Mouse (Mus musculus): ENCODE measurements around the gene Dock2. TPM values are rescaled to one million over a fixed set of nuclear protein-coding genes. Genes with fewer than 3 reads are reported as not detected.

The Dock2 gene
- total and polyA plus RNA-seq, 2 experiments from 2014 or later, result 0.33 to 3.1 TPM

DNA sequence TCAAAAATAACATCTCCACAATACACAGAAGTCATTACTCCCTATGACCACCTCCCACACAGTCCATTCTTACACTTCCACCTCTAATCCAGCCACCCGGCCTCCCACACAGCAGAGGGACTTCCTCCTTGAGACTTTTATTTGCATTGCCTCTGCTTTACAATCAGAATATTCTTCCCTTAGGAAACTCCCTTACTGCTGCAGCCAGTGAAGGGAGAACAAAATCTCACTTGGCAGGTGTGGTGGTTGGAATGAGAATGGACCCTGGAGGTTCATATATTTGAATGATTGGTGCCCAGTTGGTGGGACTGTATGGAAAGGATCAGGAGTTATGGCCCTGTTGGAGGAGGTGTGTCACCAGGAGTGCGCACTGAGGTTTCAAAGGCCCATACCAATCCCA, 7.6 kb downstream of the Dock2 start:
- Histone ChIP-seq H3K36me3 (replicated peaks; ENCODE audit: control insufficient read depth, insufficient read depth, low read length) (no peaks in the 10 kb centered on the region), H3K4me2 (ENCODE audit: low read depth, low read length) (no peak overlapping the region), H3K4me3 (ENCODE audit: low read depth, low read length) (no peak overlapping the region), H3K9ac (replicated peaks; ENCODE audit: low read depth, low read length) (no peak overlapping the region), H3K9me3 (replicated peaks; ENCODE audit: control insufficient read depth, low read length) (no peaks in the 10 kb centered on the region), H3K4me1 (ENCODE audit: control insufficient read depth, insufficient read depth) (peaks cover 3% of the 10 kb centered on the region; the same call in 1 of the 2 replicates), H3K27ac (ENCODE audit: low read depth) (no peak overlapping the region), H3K27me3 (ENCODE audit: control insufficient read depth, insufficient read depth, low read length) (no peaks in the 10 kb centered on the region)
- 67% methylated on average over 2 of the region's 2 CpGs for WGBS
- ATAC-seq (ENCODE audit: insufficient read depth, low read depth) (no peak), DNase-seq (ENCODE audit: low spot score) (no peak)
- TF ChIP-seq CTCF (IDR thresholded peaks at IDR 0.05; ENCODE audit: low read depth) (no peak), EP300 (IDR thresholded peaks at IDR 0.05; ENCODE audit: low read depth) (no peak)

DNA sequence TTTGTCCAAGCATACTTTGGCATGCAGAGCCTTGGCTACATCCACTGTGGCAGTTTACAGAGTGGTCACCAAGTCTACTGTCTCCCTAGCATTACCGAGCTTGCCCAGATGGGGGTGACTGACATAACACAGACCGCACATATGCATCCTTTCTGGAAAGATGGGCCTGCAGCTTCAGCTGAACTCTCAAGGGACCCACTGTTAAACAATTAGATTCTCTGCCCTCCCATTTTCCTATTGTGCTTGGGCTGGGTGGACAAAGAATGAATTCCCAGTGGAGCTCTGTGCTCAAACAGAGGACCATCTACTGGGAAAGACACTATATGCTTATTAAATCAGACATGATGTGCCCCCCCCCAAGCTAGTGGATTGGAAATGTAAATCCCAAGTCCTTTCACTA, 9.1 kb downstream of the Dock2 start:
- Histone ChIP-seq H3K36me3 (replicated peaks; ENCODE audit: control insufficient read depth, insufficient read depth, low read length) (no peaks in the 10 kb centered on the region), H3K9ac (replicated peaks; ENCODE audit: low read depth, low read length) (no peak overlapping the region), H3K4me3 (ENCODE audit: low read depth, low read length) (no peak overlapping the region), H3K27ac (ENCODE audit: low read depth) (no peak overlapping the region), H3K27me3 (ENCODE audit: control insufficient read depth, insufficient read depth, low read length) (no peaks in the 10 kb centered on the region), H3K9me3 (replicated peaks; ENCODE audit: control insufficient read depth, low read length) (no peaks in the 10 kb centered on the region), H3K4me1 (ENCODE audit: control insufficient read depth, insufficient read depth) (peaks cover 6% of the 10 kb centered on the region; the same call in 1 of the 2 replicates), H3K4me2 (ENCODE audit: low read depth, low read length) (no peak overlapping the region)
- DNase-seq (ENCODE audit: low spot score) (no peak), ATAC-seq (ENCODE audit: insufficient read depth, low read depth) (no peak)
- no peak for TF ChIP-seq EP300 (IDR thresholded peaks at IDR 0.05; ENCODE audit: low read depth)
- no peak for TF ChIP-seq CTCF (IDR thresholded peaks at IDR 0.05; ENCODE audit: low read depth)
- 54% methylated on average over 2 of the region's 2 CpGs for WGBS

DNA sequence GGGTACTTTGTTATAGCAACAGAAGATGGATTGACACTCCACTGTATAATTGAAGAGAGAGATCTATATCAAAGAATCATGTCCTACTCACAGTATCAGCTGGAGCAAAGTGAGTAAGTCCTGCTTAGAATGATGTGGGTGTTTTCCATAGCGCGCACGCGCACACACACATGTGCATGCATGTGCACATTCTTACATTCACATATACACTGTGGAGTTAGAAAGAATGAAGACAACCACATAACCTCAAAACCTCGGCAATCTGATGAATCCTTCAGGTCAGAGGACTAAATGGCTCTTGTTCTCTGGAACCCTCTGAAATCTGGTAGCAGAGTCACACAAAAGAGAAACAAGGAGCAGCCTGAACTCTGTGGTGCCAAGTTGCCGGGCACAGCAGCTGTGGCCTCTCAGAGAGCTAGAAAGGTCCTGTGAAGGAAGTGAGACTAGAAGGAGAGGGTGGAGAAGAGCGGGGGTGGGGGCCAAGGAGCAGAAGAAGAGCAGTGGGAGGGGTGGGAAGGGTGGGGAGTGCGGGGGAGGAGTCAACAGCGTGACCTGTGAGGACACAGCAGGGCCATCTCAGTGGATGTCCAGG, 10.3 kb downstream of the Dock2 start:
- TF ChIP-seq EP300 (IDR thresholded peaks at IDR 0.05; ENCODE audit: low read depth) (no peak), CTCF (IDR thresholded peaks at IDR 0.05; ENCODE audit: low read depth) (no peak)
- DNase-seq (ENCODE audit: low spot score), result no peak
- ATAC-seq (ENCODE audit: insufficient read depth, low read depth), result no peak

DNA sequence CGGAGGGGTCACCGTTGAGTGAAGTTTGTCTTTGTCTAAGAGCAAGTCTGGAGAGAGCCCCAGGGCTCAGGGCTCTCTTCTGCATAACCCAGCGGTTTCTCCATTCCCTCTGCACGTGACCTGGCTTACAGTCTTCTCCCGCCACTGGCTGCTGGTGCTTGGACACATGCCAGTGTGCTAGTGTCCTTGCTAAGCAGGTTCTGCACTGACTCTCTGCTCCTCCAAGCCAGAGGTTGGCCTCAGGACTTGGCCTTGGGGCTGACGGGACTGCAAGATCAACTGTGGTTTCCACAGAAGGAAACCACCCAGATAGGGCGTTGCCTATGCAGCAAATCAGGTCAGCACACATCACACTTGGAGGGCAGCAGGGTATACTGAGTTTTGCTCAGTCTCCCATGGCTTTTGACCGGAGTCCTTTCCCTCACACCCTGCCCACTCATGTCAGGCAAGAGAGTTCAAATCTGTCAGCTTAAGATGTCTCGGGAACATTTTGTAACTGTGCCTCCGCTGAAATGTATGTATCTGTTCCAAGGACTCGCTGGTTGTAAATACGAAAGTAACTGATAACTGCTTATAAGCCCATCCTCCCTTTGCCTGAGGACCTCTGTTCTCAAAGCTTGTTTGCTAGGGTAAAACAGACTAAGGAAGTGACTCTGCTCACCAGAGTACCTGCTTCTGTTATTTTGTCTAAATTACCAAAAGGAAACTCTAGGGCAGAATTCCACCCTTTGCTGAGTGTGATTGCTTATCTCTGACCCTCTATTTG, 12.3 kb downstream of the Dock2 start:
- ATAC-seq (ENCODE audit: insufficient read depth, low read depth) (no peak), DNase-seq (ENCODE audit: low spot score) (peak; percentile 43)
- Histone ChIP-seq H3K27ac (ENCODE audit: low read depth) (peak overlapping the region; percentile 3; the same call in 1 of the 2 replicates), H3K36me3 (replicated peaks; ENCODE audit: control insufficient read depth, insufficient read depth, low read length) (no peaks in the 10 kb centered on the region), H3K4me2 (ENCODE audit: low read depth, low read length) (peak overlapping the region; percentile 28; the same call in 1 of the 2 replicates), H3K27me3 (ENCODE audit: control insufficient read depth, insufficient read depth, low read length) (no peaks in the 10 kb centered on the region), H3K9me3 (replicated peaks; ENCODE audit: control insufficient read depth, low read length) (no peaks in the 10 kb centered on the region), H3K4me3 (ENCODE audit: low read depth, low read length) (no peak overlapping the region), H3K9ac (replicated peaks; ENCODE audit: low read depth, low read length) (no peak overlapping the region), H3K4me1 (ENCODE audit: control insufficient read depth, insufficient read depth) (peaks cover 6% of the 10 kb centered on the region; the same call in 1 of the 2 replicates)
- TF ChIP-seq CTCF (IDR thresholded peaks at IDR 0.05; ENCODE audit: low read depth), result no peak
- no peak for TF ChIP-seq EP300 (IDR thresholded peaks at IDR 0.05; ENCODE audit: low read depth)
- WGBS, result 47% methylated on average over 12 of the region's 12 CpGs

More for the DNA sequence above, 10.3 kb downstream of the Dock2 start:
- Histone ChIP-seq H3K4me3 (ENCODE audit: low read depth, low read length) (no peak overlapping the region), H3K36me3 (replicated peaks; ENCODE audit: control insufficient read depth, insufficient read depth, low read length) (no peaks in the 10 kb centered on the region), H3K27ac (ENCODE audit: low read depth) (no peak overlapping the region), H3K4me2 (ENCODE audit: low read depth, low read length) (no peak overlapping the region), H3K27me3 (ENCODE audit: control insufficient read depth, insufficient read depth, low read length) (no peaks in the 10 kb centered on the region), H3K9ac (replicated peaks; ENCODE audit: low read depth, low read length) (no peak overlapping the region), H3K4me1 (ENCODE audit: control insufficient read depth, insufficient read depth) (peaks cover 6% of the 10 kb centered on the region; the same call in 1 of the 2 replicates), H3K9me3 (replicated peaks; ENCODE audit: control insufficient read depth, low read length) (no peaks in the 10 kb centered on the region)
- 74% methylated on average over 9 of the region's 9 CpGs for WGBS

DNA sequence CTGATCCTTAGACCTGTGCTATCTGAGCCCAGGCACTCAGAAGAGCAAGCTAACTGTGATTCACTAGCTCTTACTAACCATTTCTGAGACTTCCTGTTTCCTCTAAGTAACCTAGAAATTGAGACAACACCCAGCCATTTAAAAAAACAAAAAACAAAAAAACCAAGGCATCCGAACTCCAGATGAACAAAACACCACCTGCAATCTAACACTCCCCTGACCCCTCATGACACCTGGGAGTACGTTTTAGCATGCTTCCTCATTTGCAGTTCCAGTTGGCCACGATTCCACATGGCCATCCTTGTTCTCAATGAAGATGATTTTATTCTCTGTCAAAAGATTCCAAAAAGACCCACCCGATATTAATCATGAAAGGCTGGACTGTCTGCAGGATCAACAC, 13.0 kb downstream of the Dock2 start:
- no peak for DNase-seq (ENCODE audit: low spot score)
- Histone ChIP-seq H3K27me3 (ENCODE audit: control insufficient read depth, insufficient read depth, low read length) (no peaks in the 10 kb centered on the region), H3K9ac (replicated peaks; ENCODE audit: low read depth, low read length) (no peak overlapping the region), H3K4me1 (ENCODE audit: control insufficient read depth, insufficient read depth) (peaks cover 6% of the 10 kb centered on the region; the same call in 1 of the 2 replicates), H3K4me3 (ENCODE audit: low read depth, low read length) (no peak overlapping the region), H3K27ac (ENCODE audit: low read depth) (peak overlapping the region; percentile 3; the same call in 1 of the 2 replicates), H3K4me2 (ENCODE audit: low read depth, low read length) (peak overlapping the region; percentile 28; the same call in 1 of the 2 replicates), H3K36me3 (replicated peaks; ENCODE audit: control insufficient read depth, insufficient read depth, low read length) (no peaks in the 10 kb centered on the region), H3K9me3 (replicated peaks; ENCODE audit: control insufficient read depth, low read length) (no peaks in the 10 kb centered on the region)
- no peak for TF ChIP-seq EP300 (IDR thresholded peaks at IDR 0.05; ENCODE audit: low read depth)
- ATAC-seq (ENCODE audit: insufficient read depth, low read depth), result no peak
- WGBS, result 65% methylated on average over 4 of the region's 4 CpGs
